Mouse (Mus musculus) splenic B cell, adult 2 months (primary cell): ENCODE measurements around the gene Nbeal2.
A peak's percentile ranks its signal among the peaks of the same experiment; 100 is the strongest.

Source experiments
- DNase-seq: peaks from one replicate; pipeline ENCODE4 v3.0.0-alpha.2; 2011; ENCODE audit warnings: low read depth, low spot score
- H3K27me3 ChIP-seq: 2 replicates; pipeline ENCODE4 v1.6.1; 2012; ENCODE audit warnings: mild to moderate bottlenecking, low read length, moderate library complexity, mixed read lengths; ENCODE audit not compliant: control insufficient read depth, poor library complexity, insufficient read depth, severe bottlenecking
- H3K36me3 ChIP-seq: 2 replicates; pipeline ENCODE4 v1.6.1; 2012; ENCODE audit warnings: mild to moderate bottlenecking, low read length, moderate library complexity, mixed read lengths; ENCODE audit not compliant: control insufficient read depth, poor library complexity, insufficient read depth, severe bottlenecking

Nbeal2 gene

DNA sequence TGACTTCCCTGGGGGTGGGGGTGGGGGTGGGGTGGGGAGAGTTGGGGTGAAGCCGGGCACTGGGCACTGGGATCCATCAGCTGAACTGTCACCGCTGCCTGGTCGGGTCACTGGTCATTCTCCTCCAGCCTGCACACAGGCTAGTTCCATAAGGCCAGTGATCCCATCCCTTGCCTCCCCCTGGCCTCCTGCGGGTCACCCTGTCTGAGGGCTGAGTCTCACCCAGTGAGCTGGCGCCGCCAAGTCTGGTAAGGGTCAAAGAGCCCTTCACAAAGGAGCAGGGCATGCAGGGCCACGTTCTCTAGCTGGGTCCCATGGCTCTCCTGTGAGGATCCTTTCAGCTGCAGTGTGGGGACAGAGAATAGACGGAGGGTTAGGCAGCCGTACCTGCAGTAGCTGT is 10.2 kb downstream of the Nbeal2 start:
- no peaks in the 10 kb centered on the region for H3K27me3 ChIP-seq
- no peaks in the 10 kb centered on the region; the same call in 1 of the 2 replicates for H3K36me3 ChIP-seq
- no peak for DNase-seq

GRCm38 (mm10) chr9:110642812-110643524 is 11.0 kb downstream of the Nbeal2 start:
- H3K27me3 ChIP-seq = no peaks in the 10 kb centered on the region
- DNase-seq = no peak
- H3K36me3 ChIP-seq = no peaks in the 10 kb centered on the region; the same call in 1 of the 2 replicates

DNA sequence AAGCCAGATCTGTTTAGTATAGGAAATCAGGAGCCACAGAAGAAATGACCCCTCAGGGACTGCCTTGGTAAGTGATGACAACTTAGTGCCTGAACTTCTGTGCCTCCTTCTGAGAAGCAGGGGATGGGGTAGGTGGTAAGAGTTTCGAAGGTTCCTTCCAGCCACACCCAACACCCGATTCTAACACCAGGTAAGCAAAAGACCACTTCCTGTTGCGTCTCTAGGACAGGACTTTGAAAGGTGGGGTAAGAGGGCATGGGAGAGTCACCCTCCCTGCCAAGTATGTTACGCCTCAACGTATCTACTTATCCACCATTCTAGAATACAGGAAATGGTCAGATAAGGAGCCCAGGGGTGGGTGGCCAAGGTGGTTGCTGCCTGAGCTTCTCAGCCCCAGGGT is 13.0 kb downstream of the Nbeal2 start:
- DNase-seq = no peak
- Histone ChIP-seq H3K36me3 (no peaks in the 10 kb centered on the region; the same call in 1 of the 2 replicates), H3K27me3 (no peaks in the 10 kb centered on the region)

DNA sequence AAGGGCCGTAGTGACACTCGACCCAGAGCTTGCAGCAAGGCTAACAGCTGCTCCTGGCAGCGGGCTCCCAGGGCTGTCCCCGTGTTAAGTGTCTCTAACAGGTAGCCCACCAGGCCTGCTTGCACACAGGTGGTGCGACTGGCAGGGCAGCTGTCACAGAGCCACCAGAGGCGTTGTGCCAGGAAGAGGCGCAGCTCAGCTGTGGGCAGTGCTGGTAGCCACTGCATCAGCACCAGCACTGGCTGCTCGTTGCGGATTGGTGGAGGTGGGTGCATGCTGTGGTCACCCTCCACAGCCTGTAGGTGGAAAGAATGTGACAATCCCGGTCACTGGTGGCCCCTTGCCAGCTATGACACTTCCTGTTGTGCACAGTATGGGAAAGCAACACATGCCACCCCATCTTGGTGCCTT is 15.3 kb downstream of the Nbeal2 start:
- no peak for DNase-seq
- Histone ChIP-seq H3K36me3 (no peaks in the 10 kb centered on the region; the same call in 1 of the 2 replicates), H3K27me3 (no peaks in the 10 kb centered on the region)

DNA sequence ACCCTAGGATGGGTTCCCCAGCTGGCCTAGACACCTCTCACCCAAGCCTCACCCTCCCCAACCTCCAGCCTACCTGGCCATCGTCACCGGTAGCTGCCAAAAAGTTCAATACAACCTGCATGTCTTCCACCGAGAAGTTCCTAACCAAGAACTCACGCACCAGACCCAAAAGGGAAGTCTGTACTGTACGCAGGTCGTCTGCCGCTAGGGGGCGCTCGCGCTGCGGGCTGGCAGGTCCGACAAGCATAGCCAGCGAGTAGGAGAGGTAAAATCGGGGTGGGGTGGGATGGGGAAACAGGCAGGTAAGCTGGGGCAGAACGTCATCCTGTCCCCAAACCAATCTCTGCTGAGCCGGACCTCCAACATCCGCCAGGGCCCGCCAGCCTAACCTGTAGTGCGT is 18.7 kb downstream of the Nbeal2 start:
- H3K27me3 ChIP-seq = no peaks in the 10 kb centered on the region
- peak; percentile 92 for DNase-seq
- no peaks in the 10 kb centered on the region; the same call in 1 of the 2 replicates for H3K36me3 ChIP-seq

DNA sequence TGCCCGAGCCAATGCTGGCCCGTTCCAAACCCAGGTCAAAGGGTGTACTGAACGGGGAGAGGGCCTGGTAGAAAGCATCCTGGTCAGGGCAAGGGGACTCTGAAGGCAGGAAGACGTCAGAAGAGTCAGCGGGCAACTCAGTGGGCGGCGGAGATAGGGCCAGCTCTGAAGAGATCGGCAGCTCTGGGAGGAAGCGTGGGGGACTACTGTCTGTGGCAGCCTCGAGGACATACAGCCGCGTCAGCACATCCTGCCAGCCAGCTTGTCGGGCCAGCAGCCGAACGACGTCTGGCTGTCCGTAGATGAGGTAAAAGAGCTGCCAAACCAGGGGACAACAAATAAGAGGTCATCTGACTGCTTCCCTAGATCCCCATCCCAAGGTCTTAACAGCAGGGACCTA is 20.1 kb downstream of the Nbeal2 start:
- no peaks in the 10 kb centered on the region; the same call in 1 of the 2 replicates for H3K36me3 ChIP-seq
- no peak for DNase-seq
- H3K27me3 ChIP-seq = no peaks in the 10 kb centered on the region

GRCm38 (mm10) chr9:110632671-110633070 is 21.3 kb downstream of the Nbeal2 start:
- Histone ChIP-seq H3K27me3 (no peaks in the 10 kb centered on the region), H3K36me3 (no peaks in the 10 kb centered on the region; the same call in 1 of the 2 replicates)
- DNase-seq = no peak

DNA sequence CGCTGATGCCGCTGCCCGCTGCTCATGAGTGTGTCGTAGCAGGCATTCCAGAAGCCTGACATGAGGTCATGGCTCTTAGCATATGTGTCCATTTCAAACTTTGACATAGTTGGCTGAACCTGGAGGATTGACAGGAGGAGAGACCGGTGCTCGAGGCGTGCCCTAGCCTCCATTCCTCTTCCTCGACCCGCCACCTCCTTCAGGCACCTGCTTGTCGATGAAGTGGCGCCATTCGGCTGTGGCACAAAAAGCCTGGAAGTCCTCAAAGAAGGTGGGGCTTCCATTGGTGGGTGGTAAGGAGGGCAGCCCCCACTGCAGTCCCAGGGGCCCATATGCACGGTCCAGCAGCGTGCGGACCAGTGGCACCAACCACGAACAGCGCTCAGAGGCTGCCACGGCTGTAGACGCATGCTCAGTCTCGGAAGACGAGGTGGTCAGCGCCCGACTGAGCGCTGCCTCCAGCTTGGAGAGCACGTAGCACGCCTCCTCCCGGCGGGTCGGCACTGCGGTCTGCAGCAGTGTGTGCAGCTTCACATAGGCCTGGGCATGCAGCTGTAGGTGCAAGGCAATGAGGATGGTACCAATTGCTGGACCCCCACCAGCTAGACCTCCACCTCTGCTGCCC is 22.2 kb downstream of the Nbeal2 start:
- H3K27me3 ChIP-seq = no peaks in the 10 kb centered on the region
- H3K36me3 ChIP-seq = no peaks in the 10 kb centered on the region; the same call in none of the 2 replicates
- DNase-seq = no peak

- DNase-seq = peak; percentile 62
Observed at GRCm38 (mm10) chr9:110631191-110631590, 22.8 kb downstream of the Nbeal2 start.

GRCm38 (mm10) chr9:110630171-110630570 is 23.8 kb downstream of the Nbeal2 start:
- H3K27me3 ChIP-seq = no peaks in the 10 kb centered on the region
- no peaks in the 10 kb centered on the region; the same call in none of the 2 replicates for H3K36me3 ChIP-seq
- DNase-seq = no peak

More at GRCm38 (mm10) chr9:110631191-110631590, 22.8 kb downstream of the Nbeal2 start:
- H3K27me3 ChIP-seq = no peaks in the 10 kb centered on the region
- no peaks in the 10 kb centered on the region; the same call in none of the 2 replicates for H3K36me3 ChIP-seq

DNA sequence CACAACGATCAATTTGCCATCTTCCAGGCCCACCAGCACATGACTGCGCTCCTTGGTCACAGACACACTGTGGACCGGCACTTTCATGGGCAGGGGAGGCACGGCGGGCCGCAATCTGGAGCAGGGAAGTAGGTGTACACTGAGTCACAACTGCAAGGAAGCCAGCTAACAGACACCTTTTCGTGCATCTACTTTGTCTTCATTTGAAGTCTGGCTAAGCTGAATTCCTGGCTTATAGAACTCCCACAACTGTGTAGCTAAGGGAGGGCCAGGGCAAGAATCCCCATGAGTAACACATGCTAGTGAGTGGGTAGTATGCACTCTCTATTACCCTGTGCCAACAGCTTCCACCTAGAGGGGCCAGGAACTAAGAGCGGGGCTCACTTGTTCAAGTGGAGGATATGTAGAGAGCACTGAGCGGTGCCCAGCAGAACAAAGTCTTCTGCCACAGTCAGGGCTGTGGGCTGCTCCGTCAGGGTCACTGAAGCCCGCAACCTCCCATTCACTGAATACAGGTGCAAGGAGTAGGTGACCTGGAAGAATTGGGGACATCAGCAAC is 28.5 kb downstream of the Nbeal2 start:
- no peaks in the 10 kb centered on the region; the same call in none of the 2 replicates for H3K36me3 ChIP-seq
- no peak for DNase-seq
- H3K27me3 ChIP-seq = no peaks in the 10 kb centered on the region

DNA sequence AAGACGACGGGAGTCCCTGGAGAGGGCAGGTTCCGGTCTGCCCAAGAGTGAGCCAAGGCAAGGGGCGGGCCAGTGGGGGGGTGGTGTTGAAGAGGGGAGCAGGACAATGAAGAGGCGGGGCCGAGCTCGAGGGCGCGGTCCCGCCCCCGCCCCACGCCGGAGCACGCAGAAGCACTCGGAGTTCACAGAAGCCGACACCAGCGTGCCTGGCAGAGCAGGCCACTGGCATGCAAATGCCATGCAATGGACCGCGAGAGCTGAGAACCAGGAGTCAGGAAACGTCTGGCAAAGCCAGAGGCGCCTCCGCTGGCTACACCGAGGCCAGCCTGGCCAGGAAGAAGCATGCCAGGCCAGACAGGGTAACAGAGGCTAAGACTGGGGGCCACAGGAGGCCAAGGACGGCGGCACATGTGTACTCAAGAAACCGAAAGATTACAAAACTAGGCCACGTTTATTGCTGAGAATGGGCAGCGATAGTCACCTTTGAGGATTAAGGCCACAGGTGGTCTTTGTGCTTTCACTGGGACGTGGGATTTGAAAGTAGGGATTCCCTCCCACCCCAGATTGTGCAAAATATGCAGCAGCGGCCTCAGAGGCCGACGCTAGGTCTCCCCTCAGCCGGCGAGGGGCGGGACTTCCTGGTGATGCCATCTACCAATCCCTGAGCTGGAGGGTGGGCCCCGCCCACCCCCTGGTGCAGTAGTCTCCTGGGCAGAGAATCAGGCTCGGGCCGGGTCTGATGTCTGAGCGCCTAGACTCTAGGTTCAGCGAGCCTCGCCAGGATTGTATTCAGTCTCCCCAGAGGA is 29.4 kb downstream of the Nbeal2 start, which contains the start of gene Nradd:
Nradd (minus strand) TSS at position 92 of the 806 bp plus-strand sequence.
- peak; percentile 70 for DNase-seq
- no peaks in the 10 kb centered on the region for H3K27me3 ChIP-seq

DNA sequence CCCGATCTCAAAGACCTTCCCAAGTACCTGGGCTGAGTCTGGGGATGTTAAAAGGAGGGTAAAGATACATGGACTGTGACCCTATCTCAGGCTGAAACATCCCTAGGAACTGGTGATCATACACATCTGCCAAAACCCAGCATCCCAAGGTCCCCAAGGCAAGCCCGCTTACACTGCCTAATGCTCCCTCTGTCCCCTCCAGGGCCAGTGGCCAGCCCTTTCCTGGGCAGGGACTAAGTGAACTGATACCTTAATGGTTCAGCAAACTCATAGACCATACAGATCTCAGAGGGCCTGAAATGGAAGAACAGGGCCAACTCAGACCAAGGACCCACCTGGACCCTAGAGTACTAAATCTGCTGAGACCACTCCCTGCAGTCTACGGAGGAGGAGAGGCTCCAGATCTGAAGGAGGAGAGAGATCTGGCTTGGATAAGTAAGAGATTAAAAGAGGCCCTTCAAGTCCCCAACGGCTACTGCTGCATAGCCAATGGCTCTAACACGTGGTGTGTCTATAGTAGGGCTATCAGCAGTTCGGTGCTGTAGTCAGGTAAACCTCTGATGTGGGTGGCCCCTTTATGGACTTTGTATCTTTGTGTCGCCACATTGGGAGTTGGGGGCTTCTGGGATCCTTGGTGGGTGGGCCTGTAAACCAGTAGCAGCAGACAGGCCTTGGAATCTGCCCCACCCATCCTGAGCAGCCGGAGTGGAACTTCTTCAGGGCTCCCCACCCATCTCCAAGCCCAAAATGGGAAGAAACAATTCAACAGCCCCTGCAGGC is 30.4 kb downstream of the Nbeal2 start:
- DNase-seq = no peak
- Histone ChIP-seq H3K27me3 (no peaks in the 10 kb centered on the region), H3K36me3 (no peaks in the 10 kb centered on the region; the same call in none of the 2 replicates)

More for the DNA sequence above, 29.4 kb downstream of the Nbeal2 start, which contains the start of gene Nradd:
- H3K36me3 ChIP-seq = no peaks in the 10 kb centered on the region; the same call in none of the 2 replicates
